Mouse (Mus musculus): Measurements from ENCODE around the gene Man2b1.

- TF ChIP-seq POLR2A (IDR thresholded peaks at IDR 0.05; ENCODE audit: low read depth, low read length): no peak
- no peak for TF ChIP-seq CTCF (IDR thresholded peaks at IDR 0.05; ENCODE audit: extremely low read depth, insufficient read length, insufficient replicate concordance, low read depth, low read length)
Observed at GRCm38 (mm10) chr8:85119052-85119981, 36.2 kb downstream of the Man2b1 start.

Data from small intestine, adult 2 months (tissue).